Mouse (Mus musculus) limb, embryonic 14.5 days (tissue): Measurements from ENCODE around the gene Slc24a3. TPM values are rescaled to one million over a fixed set of nuclear protein-coding genes. Genes with fewer than 3 reads are reported as not detected.
A peak's percentile ranks its signal among the peaks of the same experiment; 100 is the strongest.

Experiments
- ATAC-seq: fragments of 200-750 bp; cut with Nextera tagmentation; 2 replicates; pipeline ENCODE4 v1.8.0; 2017; ENCODE audit warnings: low read depth, moderate number of reproducible peaks, moderate TSS enrichment; ENCODE audit not compliant: low FRiP score
- DNase-seq: peaks from one replicate; pipeline ENCODE4 v3.0.0-alpha.2; 2015; ENCODE audit warnings: low spot score
- H3K27ac ChIP-seq: fragments of 300-500 bp; sonication (generic); replicated peaks from 2 replicates; pipeline ENCODE4 v1.5.1; 2014; ENCODE audit warnings: low read depth, mild to moderate bottlenecking, low read length, moderate library complexity, mixed read lengths
- H3K27me3 ChIP-seq: fragments of 300-500 bp; sonication (generic); 2 replicates; pipeline ENCODE4 v1.6.1; 2014; ENCODE audit warnings: low read length, mixed read lengths; ENCODE audit not compliant: control insufficient read depth, insufficient read depth
- H3K36me3 ChIP-seq: fragments of 300-500 bp; sonication (generic); 2 replicates; pipeline ENCODE4 v1.6.1; 2014; ENCODE audit warnings: mild to moderate bottlenecking, low read length, moderate library complexity, mixed read lengths; ENCODE audit not compliant: control insufficient read depth, insufficient read depth
- H3K4me1 ChIP-seq: fragments of 300-500 bp; sonication (generic); 2 replicates; pipeline ENCODE4 v1.6.1; 2014; ENCODE audit warnings: antibody characterized with exemption, low read length, mixed read lengths; ENCODE audit not compliant: control insufficient read depth, insufficient read depth
- H3K4me2 ChIP-seq: fragments of 300-500 bp; sonication (generic); replicated peaks from 2 replicates; pipeline ENCODE4 v1.6.1; 2014; ENCODE audit warnings: low read depth, mild to moderate bottlenecking, low read length, moderate library complexity; ENCODE audit not compliant: severe bottlenecking
- H3K4me3 ChIP-seq: fragments of 300-500 bp; sonication (generic); replicated peaks from 2 replicates; pipeline ENCODE4 v1.5.1; 2014; ENCODE audit warnings: low read length
- H3K9ac ChIP-seq: fragments of 300-500 bp; sonication (generic); 2 replicates; pipeline ENCODE4 v1.6.1; 2014; ENCODE audit warnings: mild to moderate bottlenecking, low read depth, low read length, moderate library complexity; ENCODE audit not compliant: severe bottlenecking
- H3K9me3 ChIP-seq: fragments of 300-500 bp; sonication (generic); 2 replicates; pipeline ENCODE4 v1.6.1; 2016; ENCODE audit warnings: low read length; ENCODE audit not compliant: control insufficient read depth
- POLR2A ChIP-seq: fragments of 200-500 bp; IDR thresholded peaks from 2 replicates; pipeline ENCODE4 v1.8.0; 2012; ENCODE audit warnings: inconsistent platforms, mild to moderate bottlenecking, moderate library complexity, borderline replicate concordance; ENCODE audit not compliant: insufficient read depth, insufficient read length; ENCODE audit errors: extremely low read depth
- WGBS: fragments of 180-500 bp; shearing (Covaris S2); extraction: QIAGEN DNeasy Blood & Tissue Kit; methylation state at CpG from one replicate; pipeline ENCODE4 v1.1.7; 2014; 5-methylcytosine and 5-hydroxymethylcytosine counted together
- polyA plus RNA-seq, 2 experiments: library from polyadenylated mRNA; depleted of rRNA in 1 of 2; stranded (reverse) in 1 of 2; unstranded in 1 of 2; fragments of >200 nt; fragmentation: Nextera tagmentation in 1 of 2; extraction: Ambion mirVana in 1 of 2; gene quantifications; 2 replicates each; pipeline versions ENCODE4 v1.2.1 to v1.2.3; 2012 to 2014

The Slc24a3 gene
- polyA plus RNA-seq, 2 experiments: 4.7 to 7.4 TPM

GRCm38 (mm10) chr2:145591881-145592280 is 424.3 kb downstream of the Slc24a3 start:
- ATAC-seq (no peak), DNase-seq (no peak)
- Histone ChIP-seq H3K4me1 (no peaks in the 10 kb centered on the region), H3K36me3 (no peaks in the 10 kb centered on the region), H3K4me3 (no peak overlapping the region), H3K27me3 (no peaks in the 10 kb centered on the region), H3K9me3 (no peaks in the 10 kb centered on the region), H3K9ac (no peak overlapping the region), H3K4me2 (no peak overlapping the region), H3K27ac (no peak overlapping the region)
- WGBS: 81% methylated on average over 8 of the region's 8 CpGs
- no peak for TF ChIP-seq POLR2A

DNA sequence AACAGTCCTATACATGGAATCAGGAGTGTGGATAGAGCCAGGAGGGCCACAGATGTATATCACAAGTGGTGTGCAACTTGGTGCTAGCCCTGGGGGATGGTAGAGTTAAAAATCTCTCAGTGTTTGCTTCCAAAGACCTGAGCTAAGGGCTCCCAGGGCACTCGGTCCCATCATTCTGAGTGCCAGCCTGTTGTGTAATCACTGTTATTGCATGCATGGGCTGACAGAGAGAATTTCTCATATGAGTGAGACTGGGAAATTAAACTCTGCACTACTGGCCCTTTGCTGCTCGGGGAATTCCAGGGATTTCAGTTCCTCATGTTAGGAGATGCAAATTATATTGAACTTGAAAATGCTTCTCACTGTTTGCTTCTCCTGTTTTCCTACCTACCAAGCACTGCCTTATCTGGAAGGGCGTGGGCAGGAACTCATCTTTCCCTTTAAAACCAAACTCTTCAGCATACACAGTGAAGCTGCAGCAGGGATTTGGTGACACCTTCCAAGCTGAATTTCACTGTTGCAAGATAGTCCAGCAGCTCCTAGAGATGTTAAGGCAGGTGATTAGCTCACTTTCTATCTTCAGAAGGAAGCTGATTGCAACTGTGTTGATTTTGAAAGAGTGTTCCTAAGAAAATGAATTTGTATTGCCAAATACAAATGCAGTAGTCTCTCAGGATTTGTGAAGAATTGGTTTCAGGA is 426.2 kb downstream of the Slc24a3 start:
- Histone ChIP-seq H3K27me3 (no peaks in the 10 kb centered on the region), H3K9me3 (no peaks in the 10 kb centered on the region), H3K4me3 (no peak overlapping the region), H3K36me3 (no peaks in the 10 kb centered on the region), H3K27ac (no peak overlapping the region), H3K4me2 (no peak overlapping the region), H3K9ac (no peak overlapping the region), H3K4me1 (no peaks in the 10 kb centered on the region)
- DNase-seq: no peak
- ATAC-seq: no peak
- WGBS: 72% methylated on average over 3 of the region's 3 CpGs
- no peak for TF ChIP-seq POLR2A

- H3K4me1 ChIP-seq: 0 out of 2 replicates have a peak, but pooled peaks cover 4% of the 10 kb centered on the region
- H3K36me3 ChIP-seq: no peaks in the 10 kb centered on the region
- no peak for TF ChIP-seq POLR2A
- no peaks in the 10 kb centered on the region for H3K9me3 ChIP-seq
- WGBS: 88% methylated on average over 5 of the region's 5 CpGs
- no peak overlapping the region for H3K4me3 ChIP-seq
- H3K4me2 ChIP-seq: no peak overlapping the region
- DNase-seq: no peak
- H3K27me3 ChIP-seq: no peaks in the 10 kb centered on the region
- no peak overlapping the region for H3K9ac ChIP-seq
- H3K27ac ChIP-seq: no peak overlapping the region
- ATAC-seq: no peak
Measured at GRCm38 (mm10) chr2:145597866-145598265, 430.3 kb downstream of the Slc24a3 start.

GRCm38 (mm10) chr2:145607844-145608243 is 440.3 kb downstream of the Slc24a3 start:
- Histone ChIP-seq H3K27ac (no peak overlapping the region), H3K9me3 (no peaks in the 10 kb centered on the region), H3K36me3 (no peaks in the 10 kb centered on the region), H3K4me3 (no peak overlapping the region), H3K9ac (no peak overlapping the region), H3K27me3 (no peaks in the 10 kb centered on the region), H3K4me1 (peaks cover 11% of the 10 kb centered on the region), H3K4me2 (no peak overlapping the region)
- no peak for ATAC-seq
- no peak for TF ChIP-seq POLR2A
- no peak for DNase-seq
- 79% methylated on average over 5 of the region's 5 CpGs for WGBS

GRCm38 (mm10) chr2:145610796-145611705 is 443.5 kb downstream of the Slc24a3 start:
- Histone ChIP-seq H3K27me3 (no peaks in the 10 kb centered on the region), H3K4me1 (peaks cover 11% of the 10 kb centered on the region), H3K4me2 (no peak overlapping the region), H3K9ac (no peak overlapping the region), H3K4me3 (no peak overlapping the region), H3K9me3 (no peaks in the 10 kb centered on the region), H3K36me3 (no peaks in the 10 kb centered on the region), H3K27ac (no peak overlapping the region)
- WGBS: 42% methylated on average over 15 of the region's 15 CpGs
- ATAC-seq: no peak
- TF ChIP-seq POLR2A: no peak
- DNase-seq: peak; percentile 76
